Mouse (Mus musculus): ENCODE results near the gene Gcm2. TPM values are rescaled to one million over a fixed set of nuclear protein-coding genes. Genes with fewer than 3 reads are reported as not detected.

The Gcm2 gene
- total RNA-seq, 1 experiment from 2014 or later = not detected

DNA sequence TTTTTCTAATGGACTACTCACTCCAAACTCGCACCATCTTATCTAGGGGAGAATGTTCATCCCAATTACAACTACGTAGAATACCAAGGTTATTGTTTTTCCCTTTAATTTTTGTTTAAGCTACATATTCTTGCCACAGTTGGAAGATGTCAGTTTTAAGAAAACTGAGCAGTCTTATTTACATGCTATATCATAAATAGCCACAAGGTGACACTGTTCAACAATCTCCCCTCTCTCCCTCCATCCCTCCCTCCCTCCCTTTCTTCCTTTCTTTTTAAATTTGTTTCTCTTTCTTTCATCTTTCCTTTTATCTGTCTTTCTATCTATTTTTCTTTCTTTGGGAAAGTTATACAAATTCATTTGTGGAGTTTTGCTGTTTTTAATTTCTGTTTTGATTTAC, 25.7 kb downstream of the Gcm2 start:
- no peak for ATAC-seq (ENCODE audit: extremely low read depth, insufficient number of reproducible peaks, low FRiP score, poor library complexity, severe bottlenecking)

DNA sequence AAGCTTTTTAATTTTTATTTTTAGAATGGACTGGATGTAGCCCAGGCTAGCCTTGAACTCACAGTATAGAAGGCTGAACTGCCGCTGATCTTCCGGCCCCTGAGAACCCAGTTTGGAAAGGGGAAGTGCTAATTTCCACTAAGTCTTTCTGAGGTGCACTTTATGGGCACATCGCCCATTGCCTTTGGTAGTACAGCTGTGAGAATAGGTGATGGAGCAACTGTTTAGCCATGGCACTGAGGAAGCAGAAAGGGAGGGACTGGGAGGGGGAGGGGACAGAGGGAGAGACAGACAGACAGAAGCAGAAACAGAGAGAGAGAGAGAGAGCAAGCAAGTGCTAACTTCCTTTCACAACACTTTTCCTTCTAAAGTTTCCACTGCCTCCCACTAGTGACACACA, 26.3 kb downstream of the Gcm2 start:
- no peak for ATAC-seq (ENCODE audit: extremely low read depth, insufficient number of reproducible peaks, low FRiP score, poor library complexity, severe bottlenecking)

GRCm38 (mm10) chr13:41080700-41081099, 30.1 kb downstream of the Gcm2 start:
- no peak for ATAC-seq (ENCODE audit: extremely low read depth, insufficient number of reproducible peaks, low FRiP score, poor library complexity, severe bottlenecking)

DNA sequence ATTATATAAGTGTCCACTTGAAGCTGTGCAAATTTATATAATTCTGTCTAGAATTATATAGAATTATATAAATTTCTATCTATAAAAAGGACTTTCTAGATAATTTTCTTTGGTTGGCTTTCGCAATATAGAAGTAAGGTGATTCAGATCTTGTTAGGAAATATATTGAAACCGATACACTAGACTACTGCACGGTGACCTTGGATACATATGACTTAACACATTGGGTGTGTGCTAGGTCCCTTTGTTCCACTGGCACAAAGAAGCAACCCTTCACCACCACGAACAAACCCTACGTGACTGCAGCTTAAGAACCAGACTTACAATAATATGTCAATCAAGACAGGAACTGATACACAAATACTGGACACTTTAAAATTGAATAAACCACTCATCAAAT, 31.0 kb downstream of the Gcm2 start:
- ATAC-seq (ENCODE audit: extremely low read depth, insufficient number of reproducible peaks, low FRiP score, poor library complexity, severe bottlenecking) = no peak

- ATAC-seq (ENCODE audit: extremely low read depth, insufficient number of reproducible peaks, low FRiP score, poor library complexity, severe bottlenecking) = 0 out of 2 replicates have a peak, but pooled peaks have one; percentile 26
Measured at GRCm38 (mm10) chr13:41079421-41079780, 31.4 kb downstream of the Gcm2 start, which contains the start of gene Mak. Gene Mak (minus strand): TSS chr13:41079706.

DNA sequence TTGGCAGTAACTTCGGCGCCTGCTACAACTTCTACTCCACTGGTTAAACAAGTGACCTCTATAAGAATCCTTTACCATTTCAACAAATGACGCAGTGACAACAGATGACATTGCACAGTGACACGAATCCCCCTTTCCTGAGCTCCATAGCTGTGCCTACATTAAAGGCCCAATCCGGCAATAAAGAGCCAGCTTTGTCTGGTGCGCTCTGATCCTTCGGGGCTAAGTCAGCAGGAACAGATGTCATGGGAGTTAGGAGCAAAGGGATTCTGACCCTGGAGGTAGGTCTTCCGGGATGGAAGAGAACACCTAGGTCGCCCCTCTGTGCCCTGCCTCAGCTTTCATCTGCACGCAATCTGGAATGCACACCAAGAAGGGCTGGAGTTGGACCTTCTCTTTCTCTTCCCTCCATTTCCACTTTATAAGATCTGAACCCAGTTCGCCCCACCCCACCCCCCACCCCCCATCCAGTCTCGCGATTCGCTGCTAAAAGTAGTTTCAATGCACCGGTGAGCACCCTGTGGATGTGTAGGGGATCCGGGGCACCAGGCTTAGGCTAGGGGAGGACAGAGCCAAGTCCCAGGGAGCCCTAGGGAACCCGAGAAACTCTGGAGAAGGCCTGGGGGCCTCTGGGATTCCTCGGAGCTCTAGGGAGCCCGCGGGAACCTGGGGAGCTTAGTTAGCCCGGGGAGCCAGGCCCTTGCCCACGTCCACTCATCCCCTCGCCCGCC, 32.0 kb downstream of the Gcm2 start:
- ATAC-seq (ENCODE audit: extremely low read depth, insufficient number of reproducible peaks, low FRiP score, poor library complexity, severe bottlenecking) = no peak

DNA sequence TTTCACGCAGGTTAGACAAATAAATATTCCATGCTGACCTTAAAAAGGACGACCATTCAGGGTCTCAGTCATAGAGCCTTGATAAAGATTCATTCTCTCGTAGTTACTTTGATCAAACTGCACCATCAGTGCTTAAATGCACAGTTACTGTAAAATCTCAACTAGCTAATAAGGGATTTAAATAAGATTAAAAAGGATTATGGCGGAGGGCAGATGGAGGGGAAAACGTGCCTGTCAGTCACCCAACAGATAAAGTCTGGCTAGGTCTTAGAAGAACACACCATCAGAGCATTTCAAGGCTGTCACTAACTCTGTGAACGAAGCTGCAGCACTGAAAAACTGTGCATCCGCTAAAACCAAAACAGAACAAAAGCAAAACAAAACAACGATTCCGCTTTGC, 32.9 kb downstream of the Gcm2 start:
- ATAC-seq (ENCODE audit: extremely low read depth, insufficient number of reproducible peaks, low FRiP score, poor library complexity, severe bottlenecking) = no peak

DNA sequence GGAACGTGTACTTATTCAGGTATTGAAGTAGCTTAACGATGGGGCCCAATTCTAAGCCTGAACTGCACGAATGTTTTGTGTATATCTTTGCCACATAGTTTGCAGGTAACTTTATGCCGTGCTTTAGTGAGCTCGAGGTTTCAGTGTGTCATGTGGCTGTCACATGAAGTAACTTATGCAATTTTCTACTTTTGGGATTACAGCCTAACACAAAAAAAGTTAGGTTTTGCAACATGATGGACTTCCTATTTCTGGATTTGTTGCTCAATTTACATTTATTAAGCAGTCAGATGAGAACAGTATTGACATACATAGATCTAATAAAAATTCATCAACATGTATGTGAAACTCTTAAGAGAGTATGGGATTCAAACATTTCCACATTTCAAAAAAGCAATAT, 37.0 kb downstream of the Gcm2 start:
- no peak for ATAC-seq (ENCODE audit: extremely low read depth, insufficient number of reproducible peaks, low FRiP score, poor library complexity, severe bottlenecking)

DNA sequence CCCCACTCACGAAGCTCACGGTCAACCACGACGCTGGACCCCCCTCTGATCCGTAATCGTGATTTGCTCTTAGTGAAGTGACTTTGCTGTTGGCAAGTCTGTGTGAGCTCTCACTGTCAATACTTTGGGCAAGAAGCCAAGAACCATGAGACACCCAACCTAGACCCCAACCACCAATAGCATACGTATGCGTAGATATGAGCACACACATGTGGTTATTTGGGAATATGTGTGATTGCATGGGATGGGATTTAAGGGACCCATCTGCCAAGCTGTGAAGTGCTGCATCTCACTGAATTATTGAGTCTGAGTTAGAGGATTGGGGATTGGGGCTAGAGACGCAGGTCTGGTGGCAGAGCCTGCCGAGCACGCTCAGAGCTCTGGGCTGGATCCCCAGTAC, 39.2 kb downstream of the Gcm2 start:
- no peak for ATAC-seq (ENCODE audit: extremely low read depth, insufficient number of reproducible peaks, low FRiP score, poor library complexity, severe bottlenecking)

DNA sequence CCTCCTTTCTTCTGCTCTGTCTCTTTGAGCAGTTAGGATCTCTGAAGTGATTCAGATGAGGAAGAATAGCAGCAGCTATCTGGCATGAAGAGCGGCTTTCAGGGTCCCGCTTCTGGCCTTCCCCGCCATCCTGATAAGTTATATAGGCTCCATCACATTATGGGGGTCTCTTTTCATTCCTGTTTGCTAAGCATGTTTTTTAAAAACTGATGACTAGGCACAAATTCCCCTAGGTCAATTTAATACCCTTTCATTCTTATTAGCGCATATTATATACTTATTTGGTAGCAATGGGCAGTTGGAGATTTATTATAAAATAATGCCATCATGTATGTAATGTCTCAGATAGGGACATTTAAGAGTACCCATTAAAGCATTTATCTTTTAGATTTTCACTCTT, 43.2 kb downstream of the Gcm2 start:
- ATAC-seq (ENCODE audit: extremely low read depth, insufficient number of reproducible peaks, low FRiP score, poor library complexity, severe bottlenecking) = no peak

DNA sequence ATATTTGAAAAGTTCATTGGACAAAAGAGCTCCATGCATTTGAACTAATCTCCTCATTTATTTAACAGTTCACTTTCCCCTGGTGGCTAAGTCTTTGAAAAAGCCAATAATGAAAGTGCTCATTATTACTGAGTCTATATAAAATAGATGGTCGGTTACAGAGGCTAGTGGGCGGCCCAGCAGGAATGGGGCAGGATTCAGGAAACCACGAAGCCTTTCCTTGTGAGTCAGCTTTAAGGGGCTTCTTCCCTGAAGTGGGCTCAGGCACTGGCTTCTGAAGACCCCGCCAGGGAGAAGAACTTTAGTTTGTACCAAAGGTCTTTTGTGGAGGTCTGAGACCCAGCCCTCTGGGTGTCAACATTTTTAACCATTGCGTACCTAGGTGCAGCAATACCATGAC, 58.9 kb downstream of the Gcm2 start:
- no peak for ATAC-seq (ENCODE audit: extremely low read depth, insufficient number of reproducible peaks, low FRiP score, poor library complexity, severe bottlenecking)

Other genes starting within 250 kb of the Gcm2 start
- 86.9 and 89.3 TPM in 2 replicates for gene Pak1ip1, start 110.0 kb downstream of the Gcm2 start, total RNA-seq (2017)
- 99.3 and 103 TPM in 2 replicates for gene Tmem14c, start 94.7 kb downstream of the Gcm2 start, total RNA-seq (2017)
- gene Mak, start 31.3 kb downstream of the Gcm2 start, total RNA-seq (2017) = 0.25 TPM in 1 of 2 replicates, not detected in the other
- not detected in 2 replicates for gene Sycp2l, start 3.3 kb upstream of the Gcm2 start, total RNA-seq (2017)
- not detected in 2 replicates for gene Elovl2, start 109.4 kb upstream of the Gcm2 start, total RNA-seq (2017)
- 5.4 and 6.3 TPM in 2 replicates for gene Smim13, start 138.8 kb upstream of the Gcm2 start, total RNA-seq (2017)
- gene Gm17364, start 162.9 kb upstream of the Gcm2 start, total RNA-seq (2017) = not detected in 2 replicates

Data from neutrophil, adult 5-6 weeks (primary cell).